Mouse (Mus musculus): ENCODE results near the gene Ebp. TPM values are rescaled to one million over a fixed set of nuclear protein-coding genes. Genes with fewer than 3 reads are reported as not detected.

The Ebp gene
- total RNA-seq (2014; rRNA removed; ENCODE audit: low replicate concordance) = 23.0 and 26.2 TPM in 2 replicates
- 20.6 and 26.3 TPM in 2 replicates for polyA plus RNA-seq (2015; fragmentation: Nextera tagmentation; extraction: Ambion mirVana)

DNA sequence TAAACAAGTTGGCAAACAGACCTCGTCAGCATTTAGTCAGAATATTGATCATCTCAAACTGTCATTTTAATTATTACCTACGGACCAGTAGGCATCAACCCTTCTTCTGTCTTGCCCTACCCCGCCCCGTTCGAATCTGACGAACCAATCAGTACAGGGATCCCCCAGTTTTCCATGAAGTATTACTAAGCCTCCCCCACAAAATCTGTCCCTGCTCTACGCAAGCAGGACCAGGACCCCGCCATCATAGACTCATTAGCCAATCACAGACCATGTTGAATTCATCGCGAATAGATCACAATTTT is at the start of gene Ebp:
Gene Ebp (minus strand): TSS at position 94 of the 305 bp plus-strand sequence.
- Histone ChIP-seq H3K9me3 (replicated peaks; ENCODE audit: control insufficient read depth, low read length) (no peaks in the 10 kb centered on the region), H3K4me1 (ENCODE audit: control insufficient read depth, insufficient read depth) (peaks cover 4% of the 10 kb centered on the region; the same call in 1 of the 2 replicates), H3K4me3 (ENCODE audit: low read depth, low read length) (peak within 1 kb of the TSS; percentile 60), H3K27ac (ENCODE audit: low read depth) (peak within 1 kb of the TSS; percentile 58), H3K9ac (replicated peaks; ENCODE audit: low read depth, low read length) (peak within 1 kb of the TSS; percentile 60), H3K27me3 (ENCODE audit: control insufficient read depth, insufficient read depth, low read length) (no peaks in the 10 kb centered on the region), H3K36me3 (replicated peaks; ENCODE audit: control insufficient read depth, insufficient read depth, low read length) (no peaks in the 10 kb centered on the region), H3K4me2 (ENCODE audit: low read depth, low read length) (peak within 1 kb of the TSS; percentile 71)
- no peak for DNase-seq (ENCODE audit: low spot score)
- peak; percentile 43; the same call in 1 of the 2 replicates for ATAC-seq (ENCODE audit: insufficient read depth, low read depth)
- TF ChIP-seq CTCF (IDR thresholded peaks at IDR 0.05; ENCODE audit: low read depth) (no peak), EP300 (IDR thresholded peaks at IDR 0.05; ENCODE audit: low read depth) (no peak)
- WGBS = 20% methylated on average over 10 of the region's 10 CpGs

DNA sequence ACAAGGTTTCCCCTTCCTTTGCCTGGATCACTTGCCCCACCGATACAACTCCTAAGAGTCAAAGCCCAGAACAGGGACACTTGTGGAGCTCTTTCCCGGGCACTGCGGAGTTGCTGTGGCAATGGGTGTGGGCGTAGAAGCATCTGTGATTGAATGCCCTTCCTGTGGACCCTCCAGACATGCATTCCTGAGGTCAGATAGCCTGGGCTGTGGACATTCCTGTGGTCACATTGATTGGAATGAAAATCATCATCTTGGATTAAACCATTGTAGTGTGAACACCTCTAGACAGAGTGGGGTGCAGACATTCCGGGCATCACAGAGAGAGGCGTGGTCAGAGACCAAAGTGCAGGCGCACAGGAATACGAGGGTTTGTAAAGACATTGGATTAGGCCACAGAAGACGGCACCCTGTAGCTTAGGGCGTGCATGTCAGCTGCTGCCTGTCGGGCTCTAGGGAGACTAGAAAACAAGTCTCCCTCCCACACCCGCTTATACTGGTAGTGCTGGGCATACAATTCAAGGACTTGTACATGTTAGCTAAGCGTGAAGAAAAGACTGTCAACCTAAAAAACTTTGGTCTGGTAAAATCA is 45.6 kb upstream of the Ebp start:
- no peaks in the 10 kb centered on the region for H3K4me1 ChIP-seq (ENCODE audit: control insufficient read depth, insufficient read depth)
- peaks cover 6% of the 10 kb centered on the region; the same call in 1 of the 2 replicates for H3K36me3 ChIP-seq (replicated peaks; ENCODE audit: control insufficient read depth, insufficient read depth, low read length)
- WGBS = 64% methylated on average over 13 of the region's 13 CpGs
- H3K27ac ChIP-seq (ENCODE audit: low read depth) = no peak overlapping the region
- ATAC-seq (ENCODE audit: insufficient read depth, low read depth) = no peak
- H3K9me3 ChIP-seq (replicated peaks; ENCODE audit: control insufficient read depth, low read length) = no peaks in the 10 kb centered on the region
- H3K27me3 ChIP-seq (ENCODE audit: control insufficient read depth, insufficient read depth, low read length) = no peaks in the 10 kb centered on the region
- no peak for DNase-seq (ENCODE audit: low spot score)
- TF ChIP-seq EP300 (IDR thresholded peaks at IDR 0.05; ENCODE audit: low read depth) (no peak), CTCF (IDR thresholded peaks at IDR 0.05; ENCODE audit: low read depth) (no peak)
- H3K9ac ChIP-seq (replicated peaks; ENCODE audit: low read depth, low read length) = no peak overlapping the region
- no peak overlapping the region for H3K4me3 ChIP-seq (ENCODE audit: low read depth, low read length)
- H3K4me2 ChIP-seq (ENCODE audit: low read depth, low read length) = no peak overlapping the region

GRCm38 (mm10) chrX:8236704-8237103 is 43.4 kb upstream of the Ebp start:
- H3K4me3 ChIP-seq (ENCODE audit: low read depth, low read length) = no peak overlapping the region

DNA sequence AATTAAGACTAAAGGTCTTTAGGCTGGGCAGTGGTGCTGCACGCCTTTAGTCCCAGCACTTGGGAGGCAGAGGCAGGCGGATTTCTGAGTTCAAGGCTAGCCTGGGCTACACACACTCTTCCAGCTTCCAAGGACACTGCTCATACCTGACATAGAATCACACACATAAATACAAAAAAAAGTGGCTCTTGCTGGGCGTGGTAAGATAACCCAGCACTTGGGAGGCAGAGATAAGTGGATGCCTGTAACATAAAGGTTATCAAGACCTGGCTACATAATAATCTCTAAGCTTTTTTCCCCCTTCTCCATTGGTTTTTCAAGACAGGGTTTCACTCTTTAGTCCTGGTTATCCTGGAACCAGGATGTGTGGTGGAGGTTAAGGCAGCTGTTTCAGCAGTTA is 40.3 kb upstream of the Ebp start:
- no peak overlapping the region for H3K9ac ChIP-seq (replicated peaks; ENCODE audit: low read depth, low read length)
- TF ChIP-seq CTCF (IDR thresholded peaks at IDR 0.05; ENCODE audit: low read depth) (no peak), EP300 (IDR thresholded peaks at IDR 0.05; ENCODE audit: low read depth) (no peak)
- H3K36me3 ChIP-seq (replicated peaks; ENCODE audit: control insufficient read depth, insufficient read depth, low read length) = no peaks in the 10 kb centered on the region
- H3K9me3 ChIP-seq (replicated peaks; ENCODE audit: control insufficient read depth, low read length) = no peaks in the 10 kb centered on the region
- H3K27ac ChIP-seq (ENCODE audit: low read depth) = no peak overlapping the region
- no peak for DNase-seq (ENCODE audit: low spot score)
- H3K4me3 ChIP-seq (ENCODE audit: low read depth, low read length) = no peak overlapping the region
- H3K4me1 ChIP-seq (ENCODE audit: control insufficient read depth, insufficient read depth) = no peaks in the 10 kb centered on the region
- ATAC-seq (ENCODE audit: insufficient read depth, low read depth) = no peak
- no peaks in the 10 kb centered on the region for H3K27me3 ChIP-seq (ENCODE audit: control insufficient read depth, insufficient read depth, low read length)
- H3K4me2 ChIP-seq (ENCODE audit: low read depth, low read length) = no peak overlapping the region
- WGBS = 70% methylated on average over 3 of the region's 3 CpGs

More at GRCm38 (mm10) chrX:8236704-8237103, 43.4 kb upstream of the Ebp start:
- Histone ChIP-seq H3K27ac (ENCODE audit: low read depth) (no peak overlapping the region), H3K4me2 (ENCODE audit: low read depth, low read length) (no peak overlapping the region), H3K4me1 (ENCODE audit: control insufficient read depth, insufficient read depth) (no peaks in the 10 kb centered on the region), H3K9ac (replicated peaks; ENCODE audit: low read depth, low read length) (no peak overlapping the region), H3K9me3 (replicated peaks; ENCODE audit: control insufficient read depth, low read length) (no peaks in the 10 kb centered on the region), H3K36me3 (replicated peaks; ENCODE audit: control insufficient read depth, insufficient read depth, low read length) (peaks cover 6% of the 10 kb centered on the region; the same call in 1 of the 2 replicates), H3K27me3 (ENCODE audit: control insufficient read depth, insufficient read depth, low read length) (no peaks in the 10 kb centered on the region)
- ATAC-seq (ENCODE audit: insufficient read depth, low read depth) = no peak
- 72% methylated on average over 2 of the region's 2 CpGs for WGBS
- no peak for DNase-seq (ENCODE audit: low spot score)
- TF ChIP-seq CTCF (IDR thresholded peaks at IDR 0.05; ENCODE audit: low read depth) (no peak), EP300 (IDR thresholded peaks at IDR 0.05; ENCODE audit: low read depth) (no peak)

DNA sequence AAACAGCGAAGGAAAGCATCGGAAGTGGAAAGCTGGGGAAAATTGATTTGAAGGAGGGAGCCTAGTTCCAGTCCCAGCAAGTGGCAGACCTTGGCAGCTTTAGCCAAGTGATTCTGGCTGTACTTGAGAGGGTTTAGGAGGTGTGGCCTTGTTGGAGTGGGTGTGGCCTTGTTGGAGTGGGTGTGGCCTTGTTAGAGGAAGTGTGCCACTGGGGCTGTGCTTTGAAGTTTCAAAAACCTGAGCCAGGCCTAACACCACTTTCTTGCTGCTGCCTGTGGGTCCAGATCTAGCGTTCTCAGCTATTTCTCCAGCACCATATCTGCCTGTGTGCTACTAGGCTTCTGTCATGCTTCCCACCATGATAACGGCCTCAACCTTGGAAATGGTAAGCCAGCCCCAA is 37.0 kb upstream of the Ebp start:
- H3K4me3 ChIP-seq (ENCODE audit: low read depth, low read length) = no peak overlapping the region
- no peak overlapping the region for H3K4me2 ChIP-seq (ENCODE audit: low read depth, low read length)
- H3K36me3 ChIP-seq (replicated peaks; ENCODE audit: control insufficient read depth, insufficient read depth, low read length) = no peaks in the 10 kb centered on the region
- no peak for ATAC-seq (ENCODE audit: insufficient read depth, low read depth)
- no peaks in the 10 kb centered on the region for H3K9me3 ChIP-seq (replicated peaks; ENCODE audit: control insufficient read depth, low read length)
- H3K9ac ChIP-seq (replicated peaks; ENCODE audit: low read depth, low read length) = no peak overlapping the region
- H3K27ac ChIP-seq (ENCODE audit: low read depth) = no peak overlapping the region
- no peaks in the 10 kb centered on the region for H3K4me1 ChIP-seq (ENCODE audit: control insufficient read depth, insufficient read depth)
- TF ChIP-seq EP300 (IDR thresholded peaks at IDR 0.05; ENCODE audit: low read depth) (no peak), CTCF (IDR thresholded peaks at IDR 0.05; ENCODE audit: low read depth) (no peak)
- H3K27me3 ChIP-seq (ENCODE audit: control insufficient read depth, insufficient read depth, low read length) = no peaks in the 10 kb centered on the region
- WGBS = 78% methylated on average over 4 of the region's 4 CpGs
- DNase-seq (ENCODE audit: low spot score) = no peak

DNA sequence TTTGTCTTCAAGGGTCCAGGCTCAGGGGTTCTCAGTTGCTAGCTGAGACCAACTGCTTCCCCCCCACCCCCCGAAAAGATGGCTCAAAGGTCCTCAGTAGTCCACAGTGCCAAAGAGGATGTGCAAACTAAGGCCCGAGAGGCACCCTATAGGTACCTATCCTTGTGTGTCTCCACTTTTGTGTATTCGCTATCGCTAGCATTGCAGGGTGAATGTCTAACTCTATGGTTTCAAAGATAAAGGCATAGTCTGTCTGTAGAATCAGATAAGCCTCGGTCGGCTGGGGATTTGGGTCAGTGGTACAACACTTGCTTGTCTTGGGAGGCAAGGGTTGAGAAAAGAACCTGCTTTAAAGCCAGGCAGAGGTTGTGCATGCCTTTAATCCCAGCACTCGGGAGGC is 30.2 kb upstream of the Ebp start:
- H3K4me3 ChIP-seq (ENCODE audit: low read depth, low read length) = no peak overlapping the region
- no peaks in the 10 kb centered on the region for H3K36me3 ChIP-seq (replicated peaks; ENCODE audit: control insufficient read depth, insufficient read depth, low read length)
- ATAC-seq (ENCODE audit: insufficient read depth, low read depth) (no peak), DNase-seq (ENCODE audit: low spot score) (no peak)
- H3K4me1 ChIP-seq (ENCODE audit: control insufficient read depth, insufficient read depth) = no peaks in the 10 kb centered on the region
- H3K4me2 ChIP-seq (ENCODE audit: low read depth, low read length) = no peak overlapping the region
- 72% methylated on average over 7 of the region's 7 CpGs for WGBS
- no peak overlapping the region for H3K9ac ChIP-seq (replicated peaks; ENCODE audit: low read depth, low read length)
- no peaks in the 10 kb centered on the region for H3K9me3 ChIP-seq (replicated peaks; ENCODE audit: control insufficient read depth, low read length)
- no peaks in the 10 kb centered on the region for H3K27me3 ChIP-seq (ENCODE audit: control insufficient read depth, insufficient read depth, low read length)
- TF ChIP-seq EP300 (IDR thresholded peaks at IDR 0.05; ENCODE audit: low read depth) = no peak
- no peak for TF ChIP-seq CTCF (IDR thresholded peaks at IDR 0.05; ENCODE audit: low read depth)
- H3K27ac ChIP-seq (ENCODE audit: low read depth) = no peak overlapping the region
